Mouse (Mus musculus) spleen, embryonic (tissue): ENCODE measurements around the gene Gmfg.

Experiments
- CTCF ChIA-PET: fragments of 350-600 bp; sonication (Branson Sonifier 250); formaldehyde crosslinking; loops from one replicate; lab custom pipeline; 2022; lab: Charles Lee

Gmfg gene

GRCm38 (mm10) chr7:28436932-28437570 is at the start of gene Gmfg:
TSS of gene Gmfg (plus strand) at chr7:28437447.
- CTCF ChIA-PET: no interaction called here

GRCm38 (mm10) chr7:28390331-28390730 is 46.9 kb upstream of the Gmfg start:
- CTCF ChIA-PET: no interaction called here

- CTCF ChIA-PET: interaction anchor here (1.0 kb wide), 1 partner anchor 10 kb away, joined by 4 read pairs; no protein-coding TSS in a partner anchor
Measured at GRCm38 (mm10) chr7:28392429-28393271, 44.6 kb upstream of the Gmfg start, which contains the start of the genes Med29 and Paf1. TSS of gene Med29 (minus strand) at chr7:28392708. TSS of gene Paf1 (plus strand) at chr7:28392951.

GRCm38 (mm10) chr7:28393272-28393951 is 43.8 kb upstream of the Gmfg start:
- CTCF ChIA-PET: interaction anchor here (0.6 to 1.0 kb wide), 4 partner anchors 11 to 1195 kb away, joined by 3 to 6 read pairs (median 4); no protein-coding TSS in a partner anchor

- CTCF ChIA-PET: no interaction called here
Measured at GRCm38 (mm10) chr7:28395425-28395824, 41.8 kb upstream of the Gmfg start.

- CTCF ChIA-PET: no interaction called here
Measured at GRCm38 (mm10) chr7:28398000-28398399, 39.2 kb upstream of the Gmfg start.

GRCm38 (mm10) chr7:28398696-28399340 is 38.4 kb upstream of the Gmfg start:
- CTCF ChIA-PET: no interaction called here

GRCm38 (mm10) chr7:28401030-28401429 is 36.2 kb upstream of the Gmfg start:
- CTCF ChIA-PET: no interaction called here

GRCm38 (mm10) chr7:28401942-28402341 is 35.3 kb upstream of the Gmfg start:
- CTCF ChIA-PET: no interaction called here

- CTCF ChIA-PET: interaction anchor here (1.0 kb wide), 1 partner anchor 36 kb away, joined by 4 read pairs; no protein-coding TSS in a partner anchor
Measured at GRCm38 (mm10) chr7:28410841-28411475, 26.3 kb upstream of the Gmfg start.

GRCm38 (mm10) chr7:28412826-28413225 is 24.4 kb upstream of the Gmfg start:
- CTCF ChIA-PET: no interaction called here

GRCm38 (mm10) chr7:28417368-28417767 is 19.9 kb upstream of the Gmfg start:
- CTCF ChIA-PET: no interaction called here

- CTCF ChIA-PET: no interaction called here
Measured at GRCm38 (mm10) chr7:28418096-28418670, 19.1 kb upstream of the Gmfg start.

GRCm38 (mm10) chr7:28419416-28419815 is 17.8 kb upstream of the Gmfg start:
- CTCF ChIA-PET: no interaction called here

GRCm38 (mm10) chr7:28423018-28423417 is 14.2 kb upstream of the Gmfg start:
- CTCF ChIA-PET: no interaction called here

- CTCF ChIA-PET: no interaction called here
Measured at GRCm38 (mm10) chr7:28427738-28428137, 9.5 kb upstream of the Gmfg start.

- CTCF ChIA-PET: no interaction called here
Measured at GRCm38 (mm10) chr7:28430512-28430911, 6.7 kb upstream of the Gmfg start.

GRCm38 (mm10) chr7:28432252-28432651 is 5.0 kb upstream of the Gmfg start:
- CTCF ChIA-PET: no interaction called here

- CTCF ChIA-PET: interaction anchor here (0.7 kb wide), 1 partner anchor 129 kb away, joined by 3 read pairs; no protein-coding TSS in a partner anchor
Measured at GRCm38 (mm10) chr7:28435660-28436259, 1.5 kb upstream of the Gmfg start.

GRCm38 (mm10) chr7:28436271-28436904 is 859 bp upstream of the Gmfg start:
- CTCF ChIA-PET: no interaction called here
